Mouse (Mus musculus): ENCODE data around the gene Dppa3. TPM values are rescaled to one million over a fixed set of nuclear protein-coding genes. Genes with fewer than 3 reads are reported as not detected.
"Not testable (repeated sequence)": the region's sequence is repeated elsewhere in the genome, so short reads cannot be mapped to it uniquely, and the experiment has no call there.

The Dppa3 gene
- polyA plus RNA-seq, 1 experiment from 2014 or later, result not detected

DNA sequence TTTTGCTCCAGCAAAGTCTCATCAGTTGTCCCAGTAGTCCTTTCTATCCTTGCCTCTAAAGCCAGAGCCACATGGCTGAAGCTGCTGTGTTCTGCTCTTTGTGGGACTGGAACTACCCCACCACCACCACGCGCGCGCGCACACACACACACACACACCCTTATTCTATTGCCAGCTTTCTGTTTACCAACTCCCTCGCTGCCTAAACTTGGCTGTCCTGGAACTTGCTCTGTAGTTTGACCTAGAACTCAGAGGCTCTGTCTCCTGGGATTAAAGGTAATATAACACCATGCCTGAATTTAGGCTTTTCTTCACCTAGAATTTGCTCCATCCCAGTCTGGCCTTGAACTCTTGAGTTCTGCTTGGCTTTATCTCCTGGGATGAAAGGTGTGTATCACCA is 5.1 kb upstream of the Dppa3 start:
- DNase-seq (ENCODE audit: low spot score), result no peak
- H3K4me1 ChIP-seq (replicated peaks; ENCODE audit: insufficient read depth, low read length), result no peaks in the 10 kb centered on the region
- H3K27me3 ChIP-seq (ENCODE audit: insufficient read depth, low read length), result no peaks in the 10 kb centered on the region
- ATAC-seq (replicated peaks; ENCODE audit: low FRiP score, low read depth), result no peak
- no peak overlapping the region for H3K4me2 ChIP-seq (ENCODE audit: low read length)
- H3K4me3 ChIP-seq (replicated peaks; ENCODE audit: low read depth, low read length), result no peak overlapping the region
- no peak overlapping the region for H3K27ac ChIP-seq
- no peak overlapping the region for H3K9ac ChIP-seq (ENCODE audit: low read depth, low read length)
- no peak for TF ChIP-seq CTCF (IDR thresholded peaks at IDR 0.05; ENCODE audit: low read depth)
- H3K36me3 ChIP-seq (ENCODE audit: insufficient read depth, low read length), result no peaks in the 10 kb centered on the region
- 87% methylated on average over 6 of the region's 6 CpGs for WGBS
- no peaks in the 10 kb centered on the region for H3K9me3 ChIP-seq (replicated peaks; ENCODE audit: low read length)

DNA sequence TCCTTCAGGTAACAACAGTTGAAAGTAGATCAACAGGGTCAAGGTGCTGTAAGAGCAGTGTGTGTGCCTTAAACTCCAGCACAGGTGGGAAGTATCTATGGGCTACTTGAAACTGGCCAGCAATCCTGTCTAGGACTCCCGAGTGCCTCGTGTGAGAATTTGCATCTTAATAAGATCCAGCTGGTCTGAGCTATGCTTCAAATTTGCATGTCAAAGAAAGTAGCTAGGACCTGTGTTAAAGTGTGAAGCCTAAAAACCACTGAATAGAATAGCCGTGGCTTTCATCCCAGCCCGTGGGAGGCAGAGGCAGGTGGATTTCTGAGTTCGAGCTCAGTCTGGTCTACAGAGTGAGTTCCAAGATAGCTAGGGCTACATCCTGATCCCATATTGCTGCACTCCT is 1.7 kb upstream of the Dppa3 start:
- WGBS, result 53% methylated on average over 5 of the region's 5 CpGs
- DNase-seq (ENCODE audit: low spot score) (no peak), ATAC-seq (replicated peaks; ENCODE audit: low FRiP score, low read depth) (no peak)
- H3K9ac ChIP-seq (ENCODE audit: low read depth, low read length), result no peak overlapping the region
- H3K36me3 ChIP-seq (ENCODE audit: insufficient read depth, low read length), result no peaks in the 10 kb centered on the region
- no peaks in the 10 kb centered on the region for H3K9me3 ChIP-seq (replicated peaks; ENCODE audit: low read length)
- H3K4me2 ChIP-seq (ENCODE audit: low read length), result no peak overlapping the region
- H3K27ac ChIP-seq, result no peak overlapping the region
- no peaks in the 10 kb centered on the region for H3K4me1 ChIP-seq (replicated peaks; ENCODE audit: insufficient read depth, low read length)
- no peaks in the 10 kb centered on the region for H3K27me3 ChIP-seq (ENCODE audit: insufficient read depth, low read length)
- TF ChIP-seq CTCF (IDR thresholded peaks at IDR 0.05; ENCODE audit: low read depth), result no peak
- no peak overlapping the region for H3K4me3 ChIP-seq (replicated peaks; ENCODE audit: low read depth, low read length)

DNA sequence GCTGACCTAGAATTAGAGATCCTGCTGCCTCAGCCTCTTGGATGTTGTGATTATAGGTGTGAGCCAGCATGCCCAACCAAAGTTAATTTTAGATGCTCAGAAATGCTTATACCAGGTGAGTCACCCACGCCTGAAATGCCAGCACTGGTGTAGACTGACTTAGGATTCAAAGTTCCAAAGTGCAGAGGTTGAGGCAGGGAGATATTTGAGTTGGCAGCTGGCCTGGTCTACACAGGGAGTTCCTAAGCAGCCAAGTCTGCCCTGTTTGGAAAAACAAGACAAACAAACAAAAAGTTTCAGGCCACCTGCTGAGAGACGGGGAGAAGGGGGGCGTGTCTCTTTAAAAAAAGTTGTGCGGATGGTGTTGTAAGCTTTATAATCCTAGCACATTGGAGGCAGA is 1.1 kb upstream of the Dppa3 start:
- Histone ChIP-seq H3K4me2 (ENCODE audit: low read length) (no peak overlapping the region), H3K36me3 (ENCODE audit: insufficient read depth, low read length) (no peaks in the 10 kb centered on the region), H3K9me3 (replicated peaks; ENCODE audit: low read length) (no peaks in the 10 kb centered on the region), H3K9ac (ENCODE audit: low read depth, low read length) (no peak overlapping the region), H3K4me1 (replicated peaks; ENCODE audit: insufficient read depth, low read length) (no peaks in the 10 kb centered on the region), H3K27ac (no peak overlapping the region), H3K27me3 (ENCODE audit: insufficient read depth, low read length) (no peaks in the 10 kb centered on the region), H3K4me3 (replicated peaks; ENCODE audit: low read depth, low read length) (no peak overlapping the region)
- 76% methylated on average over 4 of the region's 4 CpGs for WGBS
- TF ChIP-seq CTCF (IDR thresholded peaks at IDR 0.05; ENCODE audit: low read depth), result no peak
- no peak for DNase-seq (ENCODE audit: low spot score)
- ATAC-seq (replicated peaks; ENCODE audit: low FRiP score, low read depth), result no peak

DNA sequence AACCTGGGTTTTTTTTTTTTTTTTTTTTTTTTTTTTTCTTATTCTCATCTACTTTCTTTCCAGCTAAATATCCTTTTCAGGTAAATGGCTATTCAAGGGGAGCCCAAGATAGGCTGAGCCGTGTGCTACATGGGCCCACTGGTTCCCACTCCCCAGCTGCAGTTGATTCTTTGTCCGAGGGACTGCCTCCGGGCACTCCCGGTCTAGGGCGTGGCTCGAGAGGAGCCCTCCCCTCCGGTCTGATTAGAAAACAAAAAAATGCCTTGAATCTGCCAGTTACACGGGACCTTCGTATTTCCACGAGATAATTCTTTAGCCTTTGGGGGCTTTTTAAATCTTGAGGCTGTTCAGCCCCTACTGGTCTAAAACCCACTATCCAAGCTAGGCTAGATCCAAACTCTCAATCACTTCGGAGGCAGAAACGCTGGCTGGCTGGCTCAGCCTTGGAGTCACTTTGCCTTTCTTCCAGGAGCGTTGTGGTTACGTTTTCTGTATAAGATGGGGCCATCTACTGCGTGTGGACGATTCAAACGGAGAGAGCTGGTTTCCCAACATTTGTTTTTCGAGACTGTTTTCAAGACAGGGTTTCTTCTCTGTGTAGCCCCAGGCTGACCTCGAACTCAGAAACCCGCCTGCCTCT is 1.4 kb downstream of the Dppa3 start:
- H3K4me2 ChIP-seq (ENCODE audit: low read length), result peak overlapping the region; percentile 39
- ATAC-seq (replicated peaks; ENCODE audit: low FRiP score, low read depth), result no peak

DNA sequence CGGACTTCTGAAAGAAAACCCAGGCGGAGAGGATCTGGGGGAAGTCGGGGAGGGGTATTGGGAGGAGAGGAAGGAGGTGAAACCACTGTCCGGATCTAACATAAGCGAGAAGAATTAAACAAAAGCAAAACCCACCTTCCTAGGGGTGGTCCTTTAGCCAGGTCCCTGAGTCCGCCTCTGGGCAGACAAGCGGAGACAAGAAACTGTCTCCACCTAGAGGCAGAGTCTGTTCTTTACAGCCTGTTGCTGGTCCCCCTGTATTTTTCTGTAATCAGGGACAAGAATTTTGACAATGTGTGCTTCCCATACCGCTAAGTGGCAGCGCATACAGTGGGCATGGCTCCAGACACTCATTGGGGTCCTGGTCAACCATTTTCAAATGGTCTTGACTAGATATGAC is 7.2 kb downstream of the Dppa3 start:
- no peak for ATAC-seq (replicated peaks; ENCODE audit: low FRiP score, low read depth)
- no peak overlapping the region for H3K9ac ChIP-seq (ENCODE audit: low read depth, low read length)
- DNase-seq (ENCODE audit: low spot score), result peak; percentile 20
- no peak overlapping the region for H3K27ac ChIP-seq
- 57% methylated on average over 9 of the region's 9 CpGs for WGBS
- H3K4me3 ChIP-seq (replicated peaks; ENCODE audit: low read depth, low read length), result no peak overlapping the region
- no peaks in the 10 kb centered on the region for H3K36me3 ChIP-seq (ENCODE audit: insufficient read depth, low read length)
- H3K4me1 ChIP-seq (replicated peaks; ENCODE audit: insufficient read depth, low read length), result no peaks in the 10 kb centered on the region
- H3K27me3 ChIP-seq (ENCODE audit: insufficient read depth, low read length), result no peaks in the 10 kb centered on the region
- no peaks in the 10 kb centered on the region for H3K9me3 ChIP-seq (replicated peaks; ENCODE audit: low read length)
- no peak overlapping the region for H3K4me2 ChIP-seq (ENCODE audit: low read length)
- TF ChIP-seq CTCF (IDR thresholded peaks at IDR 0.05; ENCODE audit: low read depth), result peak; percentile 54

More for the DNA sequence above, 1.4 kb downstream of the Dppa3 start:
- 39% methylated on average over 20 of the region's 20 CpGs for WGBS
- no peak for DNase-seq (ENCODE audit: low spot score)
- Histone ChIP-seq H3K27me3 (ENCODE audit: insufficient read depth, low read length) (no peaks in the 10 kb centered on the region), H3K4me3 (replicated peaks; ENCODE audit: low read depth, low read length) (no peak overlapping the region), H3K36me3 (ENCODE audit: insufficient read depth, low read length) (no peaks in the 10 kb centered on the region), H3K4me1 (replicated peaks; ENCODE audit: insufficient read depth, low read length) (no peaks in the 10 kb centered on the region), H3K9ac (ENCODE audit: low read depth, low read length) (no peak overlapping the region), H3K9me3 (replicated peaks; ENCODE audit: low read length) (no peaks in the 10 kb centered on the region), H3K27ac (no peak overlapping the region)
- TF ChIP-seq CTCF (IDR thresholded peaks at IDR 0.05; ENCODE audit: low read depth), result no peak

DNA sequence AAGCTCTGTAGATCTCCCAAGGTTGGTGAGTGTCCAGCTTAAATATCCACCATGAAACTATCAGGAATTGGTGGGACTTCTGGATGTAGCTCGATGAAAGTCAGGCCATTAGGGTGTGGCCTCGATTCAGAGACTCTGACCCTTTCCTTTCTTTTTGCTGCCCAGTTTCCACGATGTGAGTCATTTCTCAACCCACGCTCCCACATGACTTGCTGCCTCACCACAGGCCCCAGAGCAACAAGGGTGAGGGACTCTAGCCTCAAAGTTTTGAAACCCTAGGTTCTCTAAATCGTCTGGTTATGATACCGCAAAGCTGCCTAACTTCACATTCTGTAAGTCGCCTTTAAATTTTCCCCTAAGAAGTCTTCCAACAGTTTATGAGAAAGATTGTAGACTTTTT is 9.1 kb downstream of the Dppa3 start:
- no peak overlapping the region for H3K4me2 ChIP-seq (ENCODE audit: low read length)
- no peaks in the 10 kb centered on the region for H3K9me3 ChIP-seq (replicated peaks; ENCODE audit: low read length)
- no peaks in the 10 kb centered on the region for H3K4me1 ChIP-seq (replicated peaks; ENCODE audit: insufficient read depth, low read length)
- H3K27me3 ChIP-seq (ENCODE audit: insufficient read depth, low read length), result no peaks in the 10 kb centered on the region
- no peak overlapping the region for H3K27ac ChIP-seq
- no peak for TF ChIP-seq CTCF (IDR thresholded peaks at IDR 0.05; ENCODE audit: low read depth)
- H3K9ac ChIP-seq (ENCODE audit: low read depth, low read length), result no peak overlapping the region
- ATAC-seq (replicated peaks; ENCODE audit: low FRiP score, low read depth) (no peak), DNase-seq (ENCODE audit: low spot score) (no peak)
- H3K36me3 ChIP-seq (ENCODE audit: insufficient read depth, low read length), result no peaks in the 10 kb centered on the region
- 80% methylated on average over 7 of the region's 7 CpGs for WGBS
- no peak overlapping the region for H3K4me3 ChIP-seq (replicated peaks; ENCODE audit: low read depth, low read length)

DNA sequence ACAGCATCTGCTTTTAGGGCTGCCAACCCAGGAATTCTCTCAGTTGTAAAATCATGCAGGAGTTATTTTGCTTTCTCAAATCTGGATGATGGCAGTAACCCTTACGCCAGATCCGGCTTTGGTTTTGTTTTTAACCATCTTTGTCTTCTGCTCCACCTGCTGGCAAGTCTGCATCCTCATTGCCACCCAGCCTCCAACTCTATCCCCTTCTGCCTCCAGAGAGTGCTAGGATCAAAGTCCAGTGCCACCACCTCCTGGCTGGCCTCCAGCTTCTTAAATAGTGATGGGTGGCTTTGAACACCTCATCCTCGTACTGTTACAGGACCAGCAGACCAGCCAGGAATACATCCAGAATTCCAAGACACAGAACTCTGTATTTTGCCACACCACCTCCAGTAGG is 10.5 kb downstream of the Dppa3 start:
- 67% methylated on average over 3 of the region's 3 CpGs for WGBS
- no peak for DNase-seq (ENCODE audit: low spot score)
- Histone ChIP-seq H3K9ac (ENCODE audit: low read depth, low read length) (no peak overlapping the region), H3K4me3 (replicated peaks; ENCODE audit: low read depth, low read length) (no peak overlapping the region), H3K27me3 (ENCODE audit: insufficient read depth, low read length) (no peaks in the 10 kb centered on the region), H3K9me3 (replicated peaks; ENCODE audit: low read length) (no peaks in the 10 kb centered on the region), H3K4me2 (ENCODE audit: low read length) (no peak overlapping the region), H3K36me3 (ENCODE audit: insufficient read depth, low read length) (no peaks in the 10 kb centered on the region), H3K4me1 (replicated peaks; ENCODE audit: insufficient read depth, low read length) (no peaks in the 10 kb centered on the region), H3K27ac (no peak overlapping the region)
- TF ChIP-seq CTCF (IDR thresholded peaks at IDR 0.05; ENCODE audit: low read depth), result no peak
- no peak for ATAC-seq (replicated peaks; ENCODE audit: low FRiP score, low read depth)

DNA sequence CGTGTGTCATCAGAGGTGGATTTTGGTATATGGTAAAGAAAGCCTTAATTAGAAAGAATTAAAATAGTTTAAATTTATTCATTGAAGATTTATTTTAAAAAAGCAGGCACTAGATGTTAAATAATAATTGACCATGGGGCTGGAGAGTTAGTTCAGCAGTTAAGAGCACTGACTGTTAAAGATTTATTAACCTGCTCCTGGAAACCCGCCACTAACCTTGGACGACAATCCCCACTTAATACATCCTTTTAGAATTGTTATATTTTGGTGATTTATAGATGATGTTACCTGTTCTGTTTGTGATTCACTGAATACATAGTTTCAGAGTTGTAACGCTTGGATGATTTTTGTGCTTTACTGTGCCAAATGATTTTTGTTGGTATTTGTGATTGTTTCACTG is 11.4 kb downstream of the Dppa3 start:
- not testable (repeated sequence) for H3K27me3 ChIP-seq (ENCODE audit: insufficient read depth, low read length); H3K4me3 ChIP-seq (replicated peaks; ENCODE audit: low read depth, low read length); ATAC-seq (replicated peaks; ENCODE audit: low FRiP score, low read depth); H3K36me3 ChIP-seq (ENCODE audit: insufficient read depth, low read length); DNase-seq (ENCODE audit: low spot score); H3K9me3 ChIP-seq (replicated peaks; ENCODE audit: low read length); H3K27ac ChIP-seq; H3K4me1 ChIP-seq (replicated peaks; ENCODE audit: insufficient read depth, low read length); H3K4me2 ChIP-seq (ENCODE audit: low read length); H3K9ac ChIP-seq (ENCODE audit: low read depth, low read length)
- WGBS, result 50% methylated on average over 4 of the region's 4 CpGs

DNA sequence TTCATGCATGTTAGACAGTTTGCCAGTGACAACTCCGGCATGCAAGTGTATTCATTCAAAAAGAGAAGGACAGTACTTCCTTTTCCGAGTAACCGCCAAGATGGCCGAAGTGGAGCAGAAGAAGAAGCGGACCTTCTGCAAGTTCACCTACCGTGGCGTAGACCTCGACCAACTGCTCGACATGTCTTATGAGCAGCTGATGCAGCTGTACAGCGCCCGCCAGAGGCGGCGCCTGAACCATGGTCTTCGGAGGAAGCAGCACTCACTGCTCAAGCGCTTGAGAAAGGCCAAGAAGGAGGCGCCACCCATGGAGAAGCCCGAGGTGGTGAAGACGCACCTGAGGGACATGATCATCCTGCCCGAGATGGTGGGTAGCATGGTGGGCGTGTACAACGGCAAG is 18.0 kb downstream of the Dppa3 start:
- H3K4me2 ChIP-seq (ENCODE audit: low read length); H3K9me3 ChIP-seq (replicated peaks; ENCODE audit: low read length); ATAC-seq (replicated peaks; ENCODE audit: low FRiP score, low read depth); H3K27me3 ChIP-seq (ENCODE audit: insufficient read depth, low read length); H3K36me3 ChIP-seq (ENCODE audit: insufficient read depth, low read length); H3K4me1 ChIP-seq (replicated peaks; ENCODE audit: insufficient read depth, low read length); DNase-seq (ENCODE audit: low spot score); H3K4me3 ChIP-seq (replicated peaks; ENCODE audit: low read depth, low read length); H3K9ac ChIP-seq (ENCODE audit: low read depth, low read length); H3K27ac ChIP-seq: not testable (repeated sequence)
- WGBS, result 91% methylated on average over 19 of the region's 21 CpGs
